Mouse (Mus musculus): ENCODE measurements around the gene Gm128.

DNA sequence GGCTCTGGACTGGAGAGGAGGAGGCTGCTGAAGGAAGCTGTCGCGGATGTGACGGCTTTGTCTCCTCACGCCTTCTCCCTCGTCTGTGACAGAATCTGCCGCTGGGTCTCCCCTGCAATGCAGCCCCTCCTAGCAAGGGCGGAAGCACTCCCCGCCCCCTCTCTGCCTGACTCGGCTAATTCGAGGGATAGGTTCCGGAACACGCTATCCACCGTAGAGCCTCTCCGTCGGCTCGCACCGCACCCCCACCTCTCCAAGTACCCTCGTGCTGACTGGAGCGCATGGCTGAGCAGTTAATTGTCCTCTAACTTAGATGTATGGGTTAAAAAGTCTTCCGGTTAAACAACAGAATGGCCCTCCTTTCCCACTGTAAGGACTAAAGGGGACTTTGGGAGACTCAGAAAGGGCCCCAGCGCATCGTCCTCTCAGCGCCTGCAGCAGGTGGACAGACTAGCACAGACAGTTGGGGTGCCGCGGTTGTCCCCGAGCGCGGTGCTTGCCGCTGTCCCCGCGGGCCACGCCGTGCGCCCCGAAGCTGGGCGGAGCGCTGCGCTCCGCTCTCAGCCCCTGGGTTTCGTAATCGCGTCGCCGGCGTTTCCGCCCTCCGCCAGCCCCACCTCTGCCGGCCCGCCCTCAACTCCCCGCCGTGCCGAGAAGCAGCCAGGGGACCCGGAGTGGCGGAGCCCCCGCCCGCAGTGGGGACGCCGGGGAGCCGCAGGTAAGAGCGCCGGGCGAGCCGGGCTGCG lies 13.1 kb downstream of the Gm128 start, which contains the start of gene Cdc42se1:
- no peak; the same call in 1 of the 2 replicates for TF ChIP-seq CTCF (IDR thresholded peaks at IDR 0.05; ENCODE audit: low read depth)
- TF ChIP-seq EP300 (IDR thresholded peaks at IDR 0.05; ENCODE audit: low read depth) = no peak

Data from liver, embryonic 14.5 days (tissue).